Mouse (Mus musculus): ENCODE data around the gene H1fx. TPM values are rescaled to one million over a fixed set of nuclear protein-coding genes. Genes with fewer than 3 reads are reported as not detected.
"Not testable (repeated sequence)": the region's sequence is repeated elsewhere in the genome, so short reads cannot be mapped to it uniquely, and the experiment has no call there.

Gene H1fx
- polyA plus RNA-seq, 1 experiment: 56.4 TPM

DNA sequence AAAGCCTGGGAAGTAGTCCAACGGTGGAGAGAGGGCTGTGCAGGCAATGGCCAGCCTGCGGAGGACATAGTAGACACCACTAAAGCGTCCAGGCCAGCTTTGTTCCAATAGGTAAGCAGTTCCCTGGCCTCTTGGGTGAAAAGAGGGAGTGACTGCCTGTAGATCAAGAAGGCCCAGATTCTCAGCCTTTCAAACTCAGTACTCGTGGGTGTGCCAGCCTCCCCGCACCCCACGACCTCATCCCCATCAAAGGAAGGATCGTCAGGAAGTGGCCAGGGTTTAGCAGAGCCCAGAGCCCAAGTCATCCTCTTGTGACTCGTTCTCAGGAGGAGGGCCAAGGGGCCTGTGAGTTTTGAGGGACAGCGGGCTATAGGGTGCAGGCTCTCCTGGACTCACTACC is 1.1 kb upstream of the H1fx start:
- DNase-seq (ENCODE audit: extremely low spot score in 1 of 2, low spot score in 1 of 2): no peak

DNA sequence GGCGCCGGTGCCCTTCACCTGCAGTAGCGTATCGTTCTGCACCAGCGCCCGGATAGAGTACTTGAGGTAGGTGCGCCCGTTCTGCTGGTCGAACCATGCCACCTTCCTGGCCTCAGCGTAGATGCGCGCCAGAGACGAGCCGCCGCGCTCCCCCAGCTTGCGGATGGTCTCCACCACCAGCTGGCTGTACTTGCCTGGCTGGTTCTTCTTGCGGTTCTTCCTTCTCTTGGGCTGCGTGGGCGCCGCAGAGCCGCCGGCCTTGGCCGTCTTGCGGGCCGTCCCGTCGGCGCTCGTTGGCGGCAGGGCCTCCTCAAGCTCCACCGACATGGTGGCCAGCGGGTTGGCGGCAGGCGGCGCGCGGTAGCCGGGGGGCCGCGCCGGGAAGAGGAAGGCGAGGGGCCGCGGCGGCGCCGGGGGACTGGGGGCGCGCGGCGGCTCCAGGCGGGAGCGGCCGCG is 379 bp downstream of the H1fx start:
- DNase-seq (ENCODE audit: extremely low spot score in 1 of 2, low spot score in 1 of 2): no peak

DNA sequence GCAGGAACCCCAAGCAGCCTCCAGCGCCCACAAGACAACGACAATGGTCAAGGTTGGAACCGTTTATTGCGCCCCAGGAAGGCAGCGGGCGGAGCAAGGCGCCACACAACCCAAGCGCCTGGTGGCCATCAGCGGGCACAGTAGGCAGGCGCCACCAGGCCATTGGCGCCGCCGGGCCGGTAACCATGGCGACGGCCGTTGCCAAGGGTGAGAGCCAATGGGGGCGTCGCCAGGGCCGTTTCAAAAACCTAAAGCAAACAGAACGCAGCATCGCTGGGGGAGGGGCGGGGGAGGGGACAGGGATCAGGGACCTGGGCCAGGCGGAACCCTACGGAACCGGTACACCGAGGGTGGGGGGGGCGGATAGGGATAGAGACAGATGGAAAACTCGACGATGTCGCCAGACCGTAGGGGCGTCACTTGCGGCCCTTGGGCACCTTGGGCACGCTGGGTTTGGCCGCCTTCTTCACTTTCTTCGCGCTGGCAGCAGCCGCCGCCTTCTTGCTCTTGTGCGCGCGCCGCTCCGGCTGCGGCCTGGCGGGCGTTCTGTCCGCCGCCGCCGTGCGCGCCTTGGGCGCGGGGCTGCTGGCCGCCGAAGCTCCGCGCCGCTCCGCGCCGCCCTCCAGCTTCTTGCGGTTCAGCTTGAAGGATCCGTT is 935 bp downstream of the H1fx start:
- DNase-seq (ENCODE audit: extremely low spot score in 1 of 2, low spot score in 1 of 2): peak; percentile 74 to 84

DNA sequence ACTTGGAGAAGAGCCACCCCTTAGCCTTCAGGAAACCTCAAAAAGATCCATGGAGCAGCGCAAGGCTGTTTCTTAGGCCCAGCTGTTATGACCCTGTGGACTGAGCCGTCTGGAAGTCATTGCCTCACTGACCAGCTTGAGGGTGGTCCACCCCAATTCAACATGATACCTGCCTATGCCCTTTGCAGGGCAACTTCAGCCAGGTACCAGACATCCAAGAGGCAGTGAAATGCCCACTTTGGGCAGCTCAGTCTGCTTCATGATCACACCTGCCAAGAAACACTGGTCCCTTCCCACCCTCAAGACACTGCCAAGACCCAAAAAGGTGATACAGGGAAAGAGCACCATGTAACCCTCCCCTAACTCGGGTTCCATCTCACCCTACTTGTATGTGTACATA is 1.7 kb downstream of the H1fx start:
- no peak for DNase-seq (ENCODE audit: extremely low spot score in 1 of 2, low spot score in 1 of 2)

DNA sequence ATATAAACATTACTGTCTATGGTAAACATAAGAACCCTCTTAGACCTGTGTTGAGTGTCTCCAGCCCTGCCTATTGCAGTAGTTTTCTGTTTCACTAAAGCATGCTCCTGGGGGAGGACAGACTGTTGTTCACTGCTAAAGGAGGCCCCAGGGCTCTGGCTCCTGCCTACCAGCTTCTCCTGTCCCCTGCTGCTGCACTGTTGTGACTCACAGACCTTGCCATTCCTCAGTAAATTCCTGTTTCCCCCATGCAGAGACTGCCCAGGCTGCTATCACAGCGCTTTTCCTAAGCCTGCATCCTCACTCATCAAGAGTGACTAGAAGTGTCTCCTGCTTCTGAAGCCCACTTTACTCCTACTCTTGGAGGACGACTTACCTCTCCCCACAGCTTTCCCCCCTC is 11.4 kb downstream of the H1fx start:
- DNase-seq (ENCODE audit: extremely low spot score in 1 of 2, low spot score in 1 of 2): no peak

DNA sequence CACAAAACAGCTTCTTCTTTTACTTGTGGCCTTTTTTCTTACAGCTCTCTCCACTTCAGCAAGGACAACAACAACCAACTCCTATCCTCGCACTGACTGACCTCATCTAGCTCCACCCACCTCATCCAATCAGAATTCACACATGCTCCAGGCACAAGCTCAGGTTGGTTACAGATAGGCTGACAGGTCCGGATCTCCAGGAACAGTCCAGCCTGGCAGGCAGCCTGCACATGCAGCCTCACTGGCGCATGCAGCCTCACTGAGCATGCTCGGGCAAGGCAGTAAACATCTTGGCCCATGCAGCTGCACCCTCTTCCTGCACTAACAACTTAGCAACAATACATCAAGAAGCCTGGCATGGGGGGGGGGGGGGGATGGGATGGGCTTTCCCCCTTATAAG is 19.0 kb downstream of the H1fx start:
- DNase-seq (ENCODE audit: extremely low spot score in 1 of 2, low spot score in 1 of 2): not testable (repeated sequence)

DNA sequence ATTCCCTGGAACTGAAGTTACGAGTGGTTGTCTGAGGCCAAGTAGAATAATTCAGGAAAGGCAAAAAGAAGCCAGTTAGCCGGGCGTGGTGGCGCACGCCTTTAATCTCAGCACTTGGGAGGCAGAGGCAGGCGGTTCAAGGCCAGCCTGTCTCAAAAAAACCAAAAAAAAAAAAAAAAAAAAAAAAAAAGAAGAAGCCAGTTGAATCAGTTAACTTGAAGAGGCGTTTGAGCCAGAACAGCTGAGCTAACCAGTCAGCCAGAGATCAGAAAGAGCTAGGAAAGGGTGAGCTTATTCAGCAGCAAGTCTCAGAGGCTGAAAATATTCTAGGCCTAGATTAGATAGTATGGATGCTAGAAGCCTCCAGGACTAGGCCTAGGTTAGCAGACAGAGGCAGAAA is 39.3 kb downstream of the H1fx start:
- DNase-seq (ENCODE audit: extremely low spot score in 1 of 2, low spot score in 1 of 2): no peak

DNA sequence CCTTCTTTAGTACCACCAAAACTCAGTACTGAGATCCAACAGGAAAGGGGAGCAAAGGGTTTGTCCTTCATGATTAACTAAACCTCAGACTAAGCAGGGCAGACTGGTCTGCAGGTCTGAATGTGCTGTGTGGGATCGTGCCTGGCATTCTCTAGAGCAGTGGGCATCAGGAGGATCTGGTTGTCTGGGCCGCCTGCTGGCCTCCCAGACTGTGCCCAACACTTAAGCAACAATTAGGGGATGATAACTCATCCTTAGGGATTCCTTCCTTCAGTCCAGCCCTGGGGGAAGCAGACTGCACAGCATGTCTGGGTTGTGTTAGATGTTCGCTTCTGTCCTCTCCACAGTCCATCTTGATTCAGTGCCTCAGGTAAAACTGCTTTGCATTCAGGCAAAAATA is 42.5 kb downstream of the H1fx start:
- DNase-seq (ENCODE audit: extremely low spot score in 1 of 2, low spot score in 1 of 2): no peak

DNA sequence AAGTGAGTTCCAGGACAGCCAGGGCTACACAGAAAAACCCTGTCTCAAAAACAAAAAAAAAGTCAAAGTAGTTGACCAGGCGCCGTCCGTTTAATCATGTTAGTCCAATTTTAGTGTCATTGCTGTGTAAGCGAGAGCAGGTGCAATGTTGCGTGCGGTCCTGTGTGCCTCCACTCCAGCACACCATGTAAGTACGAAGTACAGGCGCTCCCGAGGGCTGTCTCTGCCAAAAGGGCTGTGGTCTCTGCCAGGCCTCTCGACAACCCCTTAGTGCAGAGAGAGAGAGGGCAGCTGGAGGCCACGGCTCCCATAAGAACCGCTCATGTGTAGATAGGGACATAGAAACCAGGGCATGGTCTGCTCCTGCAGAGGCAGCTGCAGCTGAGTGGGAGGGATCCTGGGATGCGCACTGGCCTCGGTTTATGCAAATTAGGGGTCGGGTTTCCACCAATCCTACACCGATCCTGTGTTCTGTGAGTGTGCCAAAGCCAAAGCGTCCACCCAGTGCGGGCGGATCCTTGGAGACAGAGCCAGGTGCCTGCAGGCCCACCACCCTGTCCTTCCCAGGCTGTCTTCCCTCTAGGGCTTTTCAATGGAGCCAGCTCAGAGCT is 44.2 kb downstream of the H1fx start:
- no peak for DNase-seq (ENCODE audit: extremely low spot score in 1 of 2, low spot score in 1 of 2)

DNA sequence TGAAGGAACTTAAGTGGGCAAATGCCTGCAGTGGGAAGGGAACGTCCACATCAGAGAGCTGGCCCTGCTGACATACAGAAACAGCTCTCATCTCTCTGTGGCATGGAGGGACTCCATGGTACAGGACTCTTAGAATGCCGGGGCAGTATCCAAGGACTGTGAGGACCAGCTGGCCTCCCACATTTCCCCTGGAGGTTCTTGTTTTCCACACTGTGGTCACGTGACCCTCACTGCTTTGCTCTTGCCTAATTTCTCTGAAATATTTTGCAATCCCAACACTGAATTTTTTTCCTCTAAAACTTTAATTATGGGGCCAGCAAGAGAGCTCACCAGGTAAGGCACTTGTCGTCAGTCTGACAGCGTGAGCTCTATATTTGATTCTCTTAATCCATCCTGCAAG is 46.4 kb downstream of the H1fx start:
- no peak for DNase-seq (ENCODE audit: extremely low spot score in 1 of 2, low spot score in 1 of 2)

Other genes with a start within 250 kb of the H1fx start
- 0.99 and 1.9 TPM in 2 replicates for gene Gp9, start 203.6 kb downstream of the H1fx start, polyA plus RNA-seq (2012; rRNA removed)
- gene Rab43, start 169.5 kb downstream of the H1fx start, polyA plus RNA-seq (2012; rRNA removed): 15.3 and 17.2 TPM in 2 replicates
- 3.8 and 5.9 TPM in 2 replicates for gene Gm45140, start 145.8 kb downstream of the H1fx start, polyA plus RNA-seq (2012; rRNA removed)
- gene Isy1, start 142.8 kb downstream of the H1fx start, polyA plus RNA-seq (2012; rRNA removed): 26.7 and 26.9 TPM in 2 replicates
- 326 and 335 TPM in 2 replicates for gene Cnbp, start 130.5 kb downstream of the H1fx start, polyA plus RNA-seq (2012; rRNA removed)
- gene Copg1, start 93.8 kb downstream of the H1fx start, polyA plus RNA-seq (2012; rRNA removed): 170 TPM in 2 replicates
- gene Hmces, start 67.7 kb downstream of the H1fx start, polyA plus RNA-seq (2012; rRNA removed): 42.2 and 43.0 TPM in 2 replicates
- 388 and 392 TPM in 2 replicates for gene Rab7, start 63.6 kb upstream of the H1fx start, polyA plus RNA-seq (2012; rRNA removed)
- 125 and 138 TPM in 2 replicates for gene Rpn1, start 102.8 kb upstream of the H1fx start, polyA plus RNA-seq (2012; rRNA removed)
- gene Gata2, start 212.3 kb upstream of the H1fx start, polyA plus RNA-seq (2012; rRNA removed): 5.7 and 7.4 TPM in 2 replicates
- not detected in 2 replicates for gene Dnajb8, start 240.6 kb upstream of the H1fx start, polyA plus RNA-seq (2012; rRNA removed)

Measured in frontal cortex, adult 2 months (tissue).